Mouse (Mus musculus) adrenal gland, postnatal 25 days (tissue): ENCODE measurements around the gene Lamtor3. TPM values are rescaled to one million over a fixed set of nuclear protein-coding genes. Genes with fewer than 3 reads are reported as not detected.
A peak's percentile ranks its signal among the peaks of the same experiment; 100 is the strongest.
"Not testable (repeated sequence)": the region's sequence is repeated elsewhere in the genome, so short reads cannot be mapped to it uniquely, and the experiment has no call there.

Experiments
- DNase-seq: peaks from one replicate; pipeline ENCODE4 v3.0.0; 2021; ENCODE audit warnings: mixed read lengths
- total RNA-seq: library from RNA; stranded (reverse); gene quantifications from 2 replicates; pipeline ENCODE4 v1.2.3, GENCODE M21; 2021

Gene Lamtor3
- total RNA-seq, 1 experiment from 2014 or later, result 71.3 TPM

DNA sequence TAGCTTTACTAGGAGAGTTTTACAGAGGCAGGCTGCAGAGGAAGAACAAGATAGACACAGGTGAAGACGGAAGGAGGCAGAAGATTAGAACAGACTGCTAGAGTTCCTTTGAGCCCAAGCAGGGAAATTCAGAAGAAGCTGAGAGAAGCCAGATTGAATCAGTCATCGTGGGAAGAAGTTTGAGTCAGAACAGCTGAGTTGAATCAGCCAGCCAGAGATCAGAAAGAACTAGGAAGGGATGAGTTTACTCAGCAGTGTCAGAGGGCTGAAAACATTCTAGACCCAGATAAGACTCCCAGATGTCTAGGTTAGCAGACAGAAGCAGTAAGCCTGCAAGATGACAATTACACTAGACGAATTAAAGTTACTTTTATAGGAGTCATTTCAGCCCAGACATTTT is 15.7 kb downstream of the Lamtor3 start:
- DNase-seq, result no peak

DNA sequence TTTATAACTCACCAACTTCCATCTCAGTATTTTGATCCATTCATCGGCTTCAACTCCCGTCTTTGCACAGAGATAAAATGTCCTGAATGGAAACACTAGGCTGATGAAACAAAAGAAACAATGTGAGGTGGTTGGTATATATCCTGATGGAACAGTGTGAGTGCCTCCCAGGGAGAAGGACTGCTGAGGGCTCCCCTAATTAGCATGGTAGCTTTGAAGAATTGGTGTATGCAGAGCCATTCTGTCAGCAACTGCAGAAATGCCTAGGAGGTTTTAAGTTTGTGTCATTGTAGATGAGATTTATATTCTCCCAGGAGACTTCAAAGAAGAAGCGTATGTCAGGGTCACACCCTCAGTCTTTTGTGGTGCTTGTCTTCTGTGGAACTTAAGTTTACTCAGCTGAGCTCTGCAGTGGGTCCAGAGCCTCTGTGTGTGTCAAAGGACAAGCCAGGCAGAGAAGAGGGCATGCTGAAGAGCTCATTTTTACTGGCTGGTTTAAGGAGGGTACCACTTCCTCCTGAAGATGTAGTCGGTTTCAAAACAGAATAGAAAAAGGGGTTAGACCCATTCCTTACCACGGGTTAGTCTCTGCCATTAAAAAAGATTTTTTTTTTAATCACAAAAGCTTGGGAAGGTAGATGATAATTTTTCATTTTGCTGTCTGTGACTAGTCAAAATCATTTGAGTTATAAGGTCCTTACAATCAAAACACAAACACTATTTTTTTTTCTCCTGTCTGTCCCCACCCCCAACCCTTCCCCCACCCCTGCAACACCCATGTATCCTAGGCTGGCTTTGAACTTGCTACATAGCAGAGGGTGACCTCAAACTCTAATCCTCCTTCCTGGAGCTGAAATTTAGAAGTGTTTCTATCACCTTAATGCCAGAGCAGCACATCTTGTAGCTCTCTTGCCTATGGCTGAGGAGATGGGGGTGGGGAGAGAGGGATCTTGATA is 17.5 kb downstream of the Lamtor3 start:
- DNase-seq, result no peak

DNA sequence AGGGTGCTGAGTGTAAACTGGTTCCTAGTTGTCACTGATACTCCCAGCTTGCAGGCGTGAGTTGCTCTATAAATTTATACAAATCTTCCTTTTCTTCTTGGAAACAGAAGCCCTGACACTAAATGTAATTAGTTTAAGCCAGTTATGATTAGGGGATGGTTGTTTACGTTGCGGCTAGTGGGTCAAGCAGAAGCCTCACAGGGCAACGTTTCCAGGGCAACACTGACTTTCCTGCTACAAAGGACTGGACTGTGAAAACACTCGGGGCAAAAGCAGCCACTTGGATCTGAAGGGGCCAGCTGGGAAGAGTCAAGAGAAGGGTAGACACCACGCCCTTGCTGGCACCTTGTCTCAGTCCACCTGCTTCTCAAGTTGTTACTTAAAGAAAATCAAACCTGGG is 18.2 kb downstream of the Lamtor3 start:
- DNase-seq, result no peak

DNA sequence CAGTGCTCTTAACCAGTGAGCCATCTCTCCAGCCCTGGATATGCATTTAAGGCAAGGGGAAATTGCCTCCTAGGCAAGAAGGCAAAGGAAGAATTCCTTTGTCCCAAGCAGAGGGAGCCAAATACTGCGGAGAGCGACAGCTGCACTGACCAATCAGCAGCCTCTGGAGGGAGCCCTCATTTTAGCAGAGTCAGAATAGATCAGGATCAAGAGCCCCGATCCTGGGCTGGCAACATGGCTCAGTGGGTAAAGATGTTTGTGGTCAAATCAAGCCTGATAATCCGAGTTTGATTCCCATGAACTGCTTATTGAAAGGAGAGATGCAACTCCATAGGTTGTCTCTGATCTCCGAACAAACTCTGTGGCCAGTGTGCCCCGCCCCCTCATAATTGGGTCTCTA is 20.3 kb downstream of the Lamtor3 start:
- DNase-seq, result peak; percentile 69

DNA sequence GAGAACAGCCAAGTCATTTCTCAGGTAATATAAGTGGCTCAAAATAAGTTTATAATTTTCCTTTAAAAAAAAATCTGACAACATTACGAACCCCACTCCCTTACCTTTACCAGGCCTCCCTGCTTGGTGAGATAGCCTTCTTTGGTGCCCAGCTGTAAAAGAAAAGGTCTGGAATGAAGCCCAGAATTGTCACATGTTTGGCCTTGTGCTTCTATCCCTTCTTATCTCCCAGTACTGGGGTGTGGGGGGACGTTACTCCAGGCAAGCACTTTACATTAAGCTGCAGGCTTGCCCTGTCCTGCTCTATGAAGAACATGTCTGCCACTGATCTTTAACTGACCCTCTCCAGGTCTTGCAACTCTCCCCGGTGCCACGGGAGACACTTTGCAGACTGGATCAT is 22.5 kb downstream of the Lamtor3 start:
- peak; percentile 33 for DNase-seq

DNA sequence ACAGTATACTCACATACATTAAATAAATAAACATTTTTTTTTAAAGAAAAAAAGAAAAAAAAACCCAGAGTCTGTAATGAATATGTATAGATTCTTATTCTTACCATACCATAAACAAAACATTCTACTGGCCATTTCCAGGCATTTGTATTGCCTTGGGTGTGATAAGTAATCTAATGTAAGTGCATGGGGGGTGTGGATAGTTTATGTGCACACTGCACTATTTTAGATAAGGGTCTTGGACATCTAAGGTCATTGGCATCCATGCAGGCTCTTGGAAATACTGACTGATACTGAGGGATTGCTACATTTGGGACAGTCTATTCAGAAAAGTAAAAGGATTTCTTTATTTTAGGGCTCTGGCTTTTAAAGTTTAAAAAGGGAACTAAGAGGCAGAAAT is 23.2 kb downstream of the Lamtor3 start:
- no peak for DNase-seq

DNA sequence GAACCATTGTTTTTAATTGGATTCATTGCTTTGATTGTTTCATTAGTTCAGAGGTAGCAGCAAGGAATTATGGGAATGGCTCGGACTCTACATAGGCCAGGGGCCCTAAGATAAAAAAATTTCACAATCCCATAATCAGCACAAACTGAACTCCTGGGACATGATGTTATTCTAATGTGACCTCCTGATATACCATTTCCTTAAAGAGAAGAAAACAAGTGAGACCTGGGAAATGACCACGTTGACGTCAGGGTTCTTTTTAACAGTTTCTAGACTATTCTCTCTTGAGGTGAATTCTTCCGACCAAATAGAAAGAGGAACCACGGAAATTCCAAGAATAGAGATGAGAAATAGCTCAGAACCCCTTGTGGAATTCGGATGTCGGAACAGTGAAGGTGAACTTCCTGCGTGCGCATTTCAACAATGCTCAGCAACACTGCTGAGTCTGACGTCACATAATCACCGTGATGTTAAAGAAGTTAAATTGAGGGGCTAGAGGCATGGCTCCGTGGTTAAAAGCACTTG is 23.9 kb downstream of the Lamtor3 start:
- DNase-seq, result no peak

DNA sequence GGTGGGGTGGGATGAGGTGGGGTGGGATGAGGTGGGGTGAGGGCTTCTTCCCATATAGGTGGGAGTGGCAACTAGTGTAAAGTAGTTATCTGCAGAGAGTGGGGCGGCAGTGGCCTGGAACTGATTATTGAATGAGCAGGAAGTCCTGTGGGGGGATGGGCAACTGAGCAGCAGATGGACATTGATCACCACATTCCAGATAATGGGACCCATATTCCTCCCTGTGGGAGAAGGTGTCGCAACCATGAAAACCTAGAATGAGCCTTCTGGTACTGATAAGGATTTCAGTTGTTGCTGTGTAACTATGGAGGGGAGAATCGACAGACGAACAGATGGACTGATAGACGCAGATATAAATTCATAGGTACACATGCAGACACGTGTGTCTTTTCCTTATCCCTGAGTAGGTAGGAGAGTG is 25.4 kb downstream of the Lamtor3 start:
- no peak for DNase-seq

DNA sequence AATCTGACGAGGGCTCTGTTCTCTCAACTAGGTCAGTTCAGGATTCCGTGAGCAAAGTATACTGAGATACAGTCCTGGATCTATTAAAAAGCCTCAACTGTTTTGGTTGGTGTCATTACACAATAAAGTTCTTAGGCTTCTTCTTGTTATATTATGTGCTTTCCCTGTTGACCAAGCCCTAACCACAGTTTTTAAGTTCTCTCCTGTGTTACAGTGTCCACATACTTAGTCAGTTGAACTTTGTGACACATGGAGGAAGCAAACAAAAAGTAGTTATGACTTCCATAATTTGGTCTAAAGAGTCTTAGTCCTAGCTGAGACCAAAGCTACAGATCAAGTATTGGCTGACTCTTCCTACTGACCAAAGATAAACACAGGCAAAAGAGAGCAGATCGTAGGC is 28.5 kb downstream of the Lamtor3 start:
- no peak for DNase-seq

DNA sequence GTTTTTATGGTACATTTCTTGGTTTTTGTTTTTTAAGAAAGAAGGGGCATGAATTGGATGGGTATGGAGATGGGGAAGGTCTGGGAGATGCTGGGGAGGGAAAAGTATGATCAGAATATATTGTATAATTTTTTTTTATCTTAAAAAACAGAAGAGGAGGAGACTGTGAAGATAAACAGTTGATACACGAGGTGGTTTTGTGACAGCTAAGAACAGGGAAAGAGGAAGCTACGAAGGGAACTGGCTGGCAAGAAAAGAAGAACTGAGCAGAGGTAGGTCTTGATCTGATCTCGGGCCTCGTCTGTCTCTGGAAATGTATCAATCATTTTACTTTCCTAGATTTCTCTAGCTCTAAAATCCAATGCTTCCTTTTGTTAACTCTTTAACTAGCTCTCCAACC is 29.2 kb downstream of the Lamtor3 start:
- DNase-seq, result no peak

DNA sequence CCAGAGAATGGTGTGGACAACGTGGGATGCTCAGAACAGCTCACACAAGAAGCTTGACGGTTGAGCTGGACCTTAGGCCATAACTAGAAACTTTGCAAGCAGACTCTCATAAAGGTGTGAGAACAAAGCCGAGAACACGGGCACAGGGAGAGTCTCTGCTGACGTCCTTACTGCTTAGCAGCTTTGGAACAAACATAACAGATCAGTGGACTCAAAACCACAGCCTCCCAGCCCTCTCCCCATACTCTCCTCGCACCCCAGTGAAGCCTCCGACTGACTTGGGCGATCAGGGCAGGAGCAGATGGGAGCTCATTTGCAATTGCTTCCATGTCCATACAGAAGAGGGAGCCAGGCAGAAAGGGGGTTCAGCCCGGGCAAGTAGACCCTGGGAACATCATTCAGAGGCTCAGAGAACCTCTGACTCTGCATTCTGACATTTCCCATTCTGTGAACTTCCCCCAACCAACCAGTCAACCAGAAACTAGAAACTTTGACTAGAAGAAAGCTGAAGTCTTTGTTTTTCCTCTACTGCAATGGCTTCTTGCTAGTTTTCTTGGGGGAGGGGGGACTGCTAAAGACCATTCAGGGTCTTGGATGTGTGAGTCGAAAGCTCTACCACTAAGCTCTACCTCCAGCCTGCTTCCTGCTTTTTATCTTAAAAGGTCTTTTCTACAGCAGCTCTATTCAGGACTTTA is 32.0 kb downstream of the Lamtor3 start:
- no peak for DNase-seq

DNA sequence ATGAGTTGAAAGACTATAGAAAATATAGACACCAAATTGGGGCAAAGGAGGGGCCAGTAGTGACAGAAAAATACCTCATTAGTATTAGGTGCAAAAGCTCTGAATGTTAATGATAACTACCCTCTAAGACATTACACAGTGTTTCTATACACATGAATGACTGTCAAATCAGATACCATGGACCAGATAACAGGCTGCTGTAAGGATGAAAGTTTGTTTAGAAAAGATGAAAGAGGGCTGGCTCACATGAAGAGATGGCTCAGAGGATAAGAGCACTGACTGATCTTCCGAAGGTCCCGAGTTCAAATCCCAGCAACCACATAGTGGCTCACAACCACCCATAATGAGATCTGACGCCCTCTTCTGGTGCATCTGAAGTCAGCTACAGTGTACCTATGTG is 33.0 kb downstream of the Lamtor3 start:
- DNase-seq, result not testable (repeated sequence)

DNA sequence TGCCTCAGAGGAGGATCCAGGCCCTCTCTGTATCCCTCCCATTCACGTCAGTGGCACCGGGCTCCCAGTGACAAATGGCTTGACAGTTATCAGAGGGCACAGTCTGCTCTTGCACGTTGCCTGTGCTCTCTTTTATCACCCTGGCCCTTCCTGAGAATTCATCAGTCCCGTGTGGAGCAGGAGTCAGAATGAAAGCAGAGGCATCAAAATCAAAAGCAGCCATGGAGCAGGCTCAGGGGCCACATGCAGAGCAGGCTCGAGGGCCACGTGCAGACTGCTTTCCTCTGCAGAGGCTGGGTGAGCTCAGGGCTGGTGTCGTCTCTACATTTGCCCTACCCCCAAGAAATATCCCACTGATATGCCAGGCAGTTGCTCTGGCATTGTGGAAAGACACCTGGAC is 33.5 kb downstream of the Lamtor3 start:
- no peak for DNase-seq

DNA sequence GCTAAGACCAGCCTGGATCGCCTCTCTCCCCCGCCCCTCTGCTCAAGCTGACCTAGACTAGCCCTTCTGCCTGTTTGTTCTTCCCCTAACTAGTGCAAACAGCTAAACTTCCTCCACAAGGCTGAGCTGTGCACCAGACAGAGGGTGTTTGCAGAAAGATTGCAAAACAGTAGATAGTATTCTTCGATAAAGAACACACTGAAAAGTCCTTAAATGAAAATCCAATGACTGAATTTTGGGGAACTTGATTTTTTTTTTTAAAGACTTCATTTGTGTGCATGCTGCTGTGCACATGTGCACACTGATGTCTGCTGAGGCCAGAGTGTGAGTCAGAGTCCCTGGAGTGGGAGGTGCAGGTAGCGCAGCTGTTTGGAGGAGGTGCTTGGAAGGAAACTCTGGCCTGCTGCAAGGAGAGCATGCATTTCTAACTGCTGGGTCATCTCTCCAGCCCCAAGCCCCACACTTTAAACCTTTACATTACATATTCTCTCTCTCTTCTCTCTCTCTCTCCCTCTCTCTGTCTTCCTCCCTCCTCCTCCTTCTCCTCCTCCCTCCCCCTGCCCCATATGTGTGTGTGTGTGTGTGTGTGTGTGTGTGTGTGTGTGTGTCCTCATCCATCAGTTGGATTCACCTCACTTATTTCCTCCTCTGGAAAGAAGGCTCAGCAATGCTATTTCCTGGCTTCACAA is 34.1 kb downstream of the Lamtor3 start:
- peak; percentile 46 for DNase-seq

DNA sequence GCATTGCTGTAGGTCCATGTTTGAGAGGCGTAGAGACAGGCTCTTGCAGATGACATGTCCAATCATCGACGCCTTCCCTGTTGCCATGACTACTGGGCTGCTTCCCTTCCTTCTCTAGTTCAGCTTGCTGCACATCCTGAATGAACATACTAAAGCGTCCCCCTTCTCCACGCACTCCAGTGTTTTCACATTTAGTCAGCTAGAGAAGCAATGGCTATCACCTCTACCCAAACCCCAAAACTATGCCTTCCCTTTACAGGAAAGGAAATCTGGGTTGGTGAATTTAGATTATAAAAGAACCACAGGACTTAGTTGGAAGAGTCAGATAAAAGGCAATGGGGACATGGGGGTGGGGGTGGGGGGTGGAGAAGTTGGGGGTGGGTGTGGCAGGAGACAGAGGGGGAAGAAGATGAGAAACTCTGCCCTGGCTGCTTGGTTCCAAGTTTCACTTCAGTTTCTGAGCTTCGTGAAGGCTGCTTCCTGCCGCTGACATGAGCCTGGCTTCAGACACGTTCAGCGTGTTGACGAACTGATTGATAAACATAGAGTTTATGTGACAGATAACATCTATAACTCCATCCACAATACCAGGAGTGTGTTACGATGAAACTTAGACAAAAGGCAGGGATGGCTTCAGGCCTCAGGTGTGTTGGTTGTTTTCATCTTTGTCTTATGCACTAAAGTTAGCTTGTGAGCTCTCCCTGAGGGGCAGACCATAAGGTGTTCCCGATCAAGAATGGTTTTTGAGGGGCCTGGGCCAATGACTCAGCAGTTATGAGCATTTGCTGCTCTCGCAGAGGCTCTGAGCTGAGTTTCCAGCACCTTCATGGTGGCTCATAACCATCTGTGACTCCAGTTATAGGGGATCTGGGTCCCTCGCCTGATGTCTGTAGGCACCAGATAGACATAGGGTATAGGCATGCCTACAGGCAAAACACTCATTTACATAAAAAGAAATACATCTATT is 34.9 kb downstream of the Lamtor3 start:
- no peak for DNase-seq

DNA sequence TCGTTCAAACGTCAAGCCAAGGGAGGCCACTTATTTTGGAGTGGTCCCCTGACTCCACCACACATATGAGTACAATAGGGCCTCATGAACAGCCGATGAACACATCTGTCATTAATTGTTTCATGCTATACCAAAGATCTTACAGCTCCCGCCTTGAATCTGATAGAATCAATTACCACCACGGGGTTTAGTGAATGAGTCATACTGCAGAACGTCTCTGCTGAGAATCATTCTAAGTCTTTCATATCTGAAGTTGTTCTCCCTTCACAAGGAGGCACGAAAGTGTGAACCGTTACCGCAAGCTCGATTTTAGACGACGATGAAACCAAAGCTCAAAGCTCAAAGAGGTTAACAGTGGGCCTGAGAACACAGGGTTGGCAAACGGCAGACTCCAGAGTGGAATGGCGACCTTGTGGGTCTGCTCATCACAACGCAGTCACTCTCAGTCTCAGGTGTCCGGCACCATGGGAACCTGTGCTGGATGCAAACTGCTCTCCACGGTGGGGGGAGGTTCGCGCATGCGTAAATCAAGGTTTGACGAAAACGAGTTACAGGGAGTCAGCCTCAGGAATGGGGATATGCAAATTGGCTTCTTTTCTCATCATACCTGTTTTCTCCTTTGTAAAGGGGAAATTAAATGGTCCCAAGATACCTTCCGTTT is 36.1 kb downstream of the Lamtor3 start:
- DNase-seq, result no peak

DNA sequence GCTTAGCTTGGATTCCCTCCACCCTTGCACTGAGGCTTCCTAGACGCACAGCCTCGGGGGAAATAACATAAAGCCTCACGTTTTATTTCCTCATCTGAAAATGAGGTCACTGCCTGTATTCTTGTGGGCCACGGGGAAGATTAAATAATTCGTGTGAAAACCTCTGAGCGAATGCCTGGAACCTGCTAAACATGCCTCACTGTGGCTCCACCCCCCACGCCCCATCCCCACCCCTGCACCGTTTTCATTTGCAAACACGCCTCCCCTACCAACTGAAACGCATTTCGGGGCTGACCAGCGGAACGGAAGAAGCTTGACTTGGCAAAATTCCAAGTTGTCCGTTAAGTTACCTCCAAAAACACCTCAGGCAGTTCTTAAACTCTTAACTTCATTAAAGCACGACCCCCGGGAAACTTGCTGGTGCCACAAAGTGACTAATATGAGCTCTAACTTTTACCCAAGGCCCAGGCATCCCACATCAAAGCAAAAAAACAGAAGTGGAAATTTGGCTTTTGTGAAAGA is 37.3 kb downstream of the Lamtor3 start:
- DNase-seq, result no peak

DNA sequence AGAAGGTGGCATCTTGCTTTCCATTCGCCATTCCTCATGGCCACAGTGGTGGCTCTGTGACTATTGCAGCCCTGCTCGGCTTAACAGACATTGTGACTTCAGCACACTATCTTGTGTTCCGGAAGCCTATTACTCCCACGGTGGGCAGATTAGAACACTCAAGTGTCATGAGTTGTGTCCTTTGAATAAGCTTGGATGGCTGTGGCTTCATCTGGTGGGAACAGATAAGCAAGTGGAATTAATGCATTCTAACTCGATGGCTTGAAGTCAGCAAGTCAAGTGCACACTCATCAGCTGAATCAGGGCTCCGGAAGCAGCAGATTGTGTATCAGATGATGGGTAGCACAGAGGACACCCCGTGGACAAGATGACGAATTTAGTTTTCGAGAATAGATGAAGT is 39.6 kb downstream of the Lamtor3 start:
- no peak for DNase-seq

DNA sequence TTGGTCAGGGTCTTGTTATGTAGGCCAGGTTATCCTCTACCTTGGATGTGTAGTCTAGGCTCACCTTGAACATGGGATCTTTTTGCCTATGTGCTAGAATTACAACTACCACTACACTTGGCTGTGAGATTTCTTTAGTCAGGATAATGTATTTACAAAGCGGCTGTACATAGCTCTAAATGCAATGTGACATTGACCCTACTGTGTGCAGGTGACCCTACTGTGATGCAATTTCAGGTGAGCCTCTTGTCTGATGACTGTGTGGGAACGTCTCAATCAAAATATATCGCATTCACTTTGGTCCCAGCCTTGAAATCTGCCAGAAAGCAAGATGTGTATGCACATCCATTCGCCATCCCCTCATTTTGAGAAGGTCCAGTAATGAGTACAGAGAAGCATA is 40.0 kb downstream of the Lamtor3 start:
- DNase-seq, result no peak

DNA sequence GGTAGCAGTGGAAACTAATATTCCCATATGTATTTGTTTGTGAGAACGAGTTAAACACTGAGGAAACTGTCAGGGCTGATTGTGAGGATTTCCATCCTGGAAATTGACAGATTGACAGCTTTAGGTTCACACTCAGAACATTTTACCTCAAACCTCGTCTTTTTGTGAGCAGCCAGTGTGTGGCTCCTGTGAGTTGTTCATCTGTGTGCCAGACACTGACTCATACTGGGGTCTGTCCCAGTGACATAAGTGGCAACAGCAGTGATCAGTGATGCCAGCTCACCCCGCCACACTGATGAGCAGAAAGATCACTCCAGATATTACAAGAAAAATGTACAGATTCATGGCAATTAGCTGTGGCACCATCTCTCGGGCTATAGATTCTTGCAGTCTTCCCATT is 41.1 kb downstream of the Lamtor3 start:
- DNase-seq, result no peak
